In genomic region chr8:71366771-71367528, GRCm38 (mm10) we compare ENCODE assay signal across 7 mouse cellular contexts. TPM values are rescaled to one million over a fixed set of nuclear protein-coding genes. Genes with fewer than 3 reads are reported as not detected.
DNase-seq lines count a peak whose midpoint lies in the region; ATAC-seq and TF ChIP-seq lines count a peak whose summit lies in the region.

Gene Use1, plus strand, starts transcription at chr8:71366848.

- under 1% methylated on average over 56 of the region's 56 CpGs for WGBS in intestine, postnatal 0 days
- under 1% methylated on average over 56 of the region's 56 CpGs for WGBS in midbrain, embryonic 12.5 days
- under 1% methylated on average over 56 of the region's 56 CpGs for whole genome bisulfite sequencing in small intestine, adult 2 months

- TF ChIP-seq POLR2A in small intestine, adult 2 months (IDR thresholded peaks at IDR 0.05; ENCODE audit: low read depth, low read length): peak; percentile 68

- peak within 1 kb of the TSS; percentile 92 for H3K4me2 ChIP-seq in intestine, postnatal 0 days (replicated peaks; ENCODE audit: low read depth)
- peak within 1 kb of the TSS; percentile 70 for H3K4me2 ChIP-seq in midbrain, embryonic 12.5 days (replicated peaks)

- H3K27me3 ChIP-seq in intestine, postnatal 0 days (replicated peaks; ENCODE audit: control insufficient read depth, insufficient read depth, low read length): no peaks in the 10 kb centered on the region
- H3K27me3 ChIP-seq in midbrain, embryonic 12.5 days: no peaks in the 10 kb centered on the region
- H3K27me3 ChIP-seq in small intestine, adult 2 months (ENCODE audit: control insufficient read depth, insufficient read depth, low read length): no peaks in the 10 kb centered on the region

- intact Hi-C loops in left cerebral cortex, postnatal 4 days (cut with DNase I): loop anchor here (10.0 kb wide), 1 partner anchor 472 kb away; the partner anchor contains the start of genes Rpl18a and Slc5a5

- no peaks in the 10 kb centered on the region for H3K9me3 ChIP-seq in intestine, postnatal 0 days (ENCODE audit: control insufficient read depth)
- H3K9me3 ChIP-seq in midbrain, embryonic 12.5 days: no peaks in the 10 kb centered on the region

- H3K4me3 ChIP-seq in intestine, postnatal 0 days (ENCODE audit: low read depth, low read length): peak within 1 kb of the TSS; percentile 53
- peak within 1 kb of the TSS; percentile 59 for H3K4me3 ChIP-seq in midbrain, embryonic 12.5 days
- H3K4me3 ChIP-seq in small intestine, adult 2 months (ENCODE audit: low read depth, low read length): peak within 1 kb of the TSS; percentile 69

- TF ChIP-seq CTCF in intestine, postnatal 0 days (IDR thresholded peaks at IDR 0.05; ENCODE audit: low read depth): 0 out of 2 replicates have a peak, but pooled peaks have one; percentile 1
- TF ChIP-seq CTCF in small intestine, adult 2 months (IDR thresholded peaks at IDR 0.05; ENCODE audit: extremely low read depth, insufficient read length, insufficient replicate concordance, low read depth, low read length): no peak

- no peaks in the 10 kb centered on the region for H3K4me1 ChIP-seq in intestine, postnatal 0 days (replicated peaks; ENCODE audit: control insufficient read depth, insufficient read depth, low read length)
- H3K4me1 ChIP-seq in midbrain, embryonic 12.5 days: peaks cover 28% of the 10 kb centered on the region
- H3K4me1 ChIP-seq in small intestine, adult 2 months (ENCODE audit: control insufficient read depth, insufficient read depth, insufficient read length, low read length): peaks cover 13% of the 10 kb centered on the region

- peak within 1 kb of the TSS; percentile 77 for H3K27ac ChIP-seq in intestine, postnatal 0 days (ENCODE audit: low read depth, low read length)
- peak within 1 kb of the TSS; percentile 81 for H3K27ac ChIP-seq in midbrain, embryonic 12.5 days (replicated peaks)
- peak within 1 kb of the TSS; percentile 92 for H3K27ac ChIP-seq in small intestine, adult 2 months (ENCODE audit: insufficient read depth, low read depth, low read length)

- H3K9ac ChIP-seq in intestine, postnatal 0 days (ENCODE audit: low read depth, low read length): peak within 1 kb of the TSS; percentile 41
- H3K9ac ChIP-seq in midbrain, embryonic 12.5 days (replicated peaks): peak within 1 kb of the TSS; percentile 65

- peak; percentile 63 for ATAC-seq in intestine, postnatal 0 days
- peak; percentile 70 for ATAC-seq in midbrain, embryonic 12.5 days (ENCODE audit: low FRiP score, low read depth)

- peak; percentile 97 for DNase-seq in adrenal gland, adult 2 months
- peak; percentile 92 for DNase-seq in embryo, embryonic 9.5 days (ENCODE audit: extremely low spot score)
- peak; percentile 86 for DNase-seq in gonadal fat pad, adult 2 months (ENCODE audit: low read depth)
- DNase-seq in left cerebral cortex, postnatal 4 days: peak; percentile 87

- H3K36me3 ChIP-seq in intestine, postnatal 0 days (ENCODE audit: control insufficient read depth, insufficient read depth): peaks cover 11% of the 10 kb centered on the region; the same call in 1 of the 2 replicates
- peaks cover 12% of the 10 kb centered on the region for H3K36me3 ChIP-seq in midbrain, embryonic 12.5 days
- peaks cover 5% of the 10 kb centered on the region; the same call in 1 of the 2 replicates for H3K36me3 ChIP-seq in small intestine, adult 2 months (ENCODE audit: control insufficient read depth, insufficient read depth, low read length)

RNA-seq across cellular contexts. Expression of gene Use1, which starts in this region (rescaled TPM):
- total RNA-seq in adrenal gland, adult 2 months (2021): 100 to 1,000 TPM; 167 to 218 TPM
- 69.3 and 79.6 TPM in 2 replicates for polyA plus RNA-seq in adrenal gland, adult 2 months (2012; rRNA removed)
- polyA plus RNA-seq in gonadal fat pad, adult 2 months (2012; rRNA removed): 157 and 172 TPM in 2 replicates
- 98.4 and 106 TPM in 2 replicates for polyA plus RNA-seq in intestine, postnatal 0 days (2015; fragmentation: Nextera tagmentation; extraction: Ambion mirVana)
- 100 to 1,000 TPM; 116 to 117 TPM for total RNA-seq in left cerebral cortex, postnatal 4 days (2021)
- 75.8 and 82.5 TPM in 2 replicates for polyA plus RNA-seq in midbrain, embryonic 12.5 days (2016; fragmentation: Nextera tagmentation; extraction: Ambion mirVana)
- 63.7 and 101 TPM in 2 replicates for polyA plus RNA-seq in small intestine, adult 2 months (2012; rRNA removed)

Comparison
In these comparisons a context has a peak if more than half of its experiments do, and no peak if none do; other contexts are left out.
1. Peak in every context shown above with its lines: DNase-seq, ATAC-seq, H3K4me3 ChIP-seq and H3K27ac ChIP-seq.